Mouse (Mus musculus): ENCODE results near the gene Fbrs. TPM values are rescaled to one million over a fixed set of nuclear protein-coding genes. Genes with fewer than 3 reads are reported as not detected.
"Not testable (repeated sequence)": the region's sequence is repeated elsewhere in the genome, so short reads cannot be mapped to it uniquely, and the experiment has no call there.

Fbrs gene
- polyA plus RNA-seq (2016; fragmentation: Nextera tagmentation; extraction: Ambion mirVana), result 8.6 and 9.0 TPM in 2 replicates

DNA sequence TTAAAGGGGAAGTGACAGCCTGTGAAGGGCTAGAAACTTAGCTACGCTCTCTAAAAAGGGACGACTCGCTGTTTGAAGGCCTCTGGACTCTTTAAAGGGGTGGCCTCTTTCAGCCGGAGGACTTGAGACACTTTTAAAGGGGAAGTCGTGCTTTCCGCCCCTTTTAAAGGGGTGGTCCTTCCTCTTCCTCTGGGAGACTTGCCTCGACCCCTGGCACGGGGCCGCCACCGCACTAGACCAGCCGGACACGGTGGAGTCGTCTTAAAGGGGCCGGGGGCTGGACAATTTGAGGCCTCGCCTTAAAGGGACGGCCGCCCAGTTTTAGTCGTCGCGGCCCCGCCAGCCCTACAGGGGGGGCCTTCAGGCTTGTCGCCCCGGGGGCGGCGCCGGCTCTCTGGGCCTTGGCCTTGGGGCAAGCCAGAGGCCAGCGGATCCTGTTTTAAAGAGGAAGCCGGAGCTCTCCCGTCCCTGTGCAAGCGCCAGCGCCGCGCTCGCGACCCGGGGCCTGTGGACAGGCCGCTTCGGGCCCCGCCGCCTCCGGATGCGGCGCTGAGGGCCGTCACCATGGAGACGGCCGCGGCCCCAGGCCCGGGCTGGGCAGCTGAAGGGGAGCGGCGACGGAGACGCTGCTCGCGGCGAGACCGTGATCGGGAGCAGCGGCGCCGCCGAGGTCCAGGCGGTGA, at the start of gene Fbrs:
Gene Fbrs, plus strand, starts transcription at position 565 of the 683 bp plus-strand sequence.
- WGBS, result under 1% methylated on average over 62 of the region's 62 CpGs
- no peaks in the 10 kb centered on the region for H3K27me3 ChIP-seq (replicated peaks; ENCODE audit: low read depth, poor library complexity, severe bottlenecking)
- H3K4me3 ChIP-seq, result peak within 1 kb of the TSS; percentile 99
- H3K36me3 ChIP-seq (replicated peaks), result peaks cover 72% of the 10 kb centered on the region
- H3K27ac ChIP-seq (replicated peaks), result peak within 1 kb of the TSS; percentile 94
- no peaks in the 10 kb centered on the region for H3K9me3 ChIP-seq
- H3K4me1 ChIP-seq, result peaks cover 34% of the 10 kb centered on the region
- DNase-seq (ENCODE audit: low spot score), result peak; percentile 94

DNA sequence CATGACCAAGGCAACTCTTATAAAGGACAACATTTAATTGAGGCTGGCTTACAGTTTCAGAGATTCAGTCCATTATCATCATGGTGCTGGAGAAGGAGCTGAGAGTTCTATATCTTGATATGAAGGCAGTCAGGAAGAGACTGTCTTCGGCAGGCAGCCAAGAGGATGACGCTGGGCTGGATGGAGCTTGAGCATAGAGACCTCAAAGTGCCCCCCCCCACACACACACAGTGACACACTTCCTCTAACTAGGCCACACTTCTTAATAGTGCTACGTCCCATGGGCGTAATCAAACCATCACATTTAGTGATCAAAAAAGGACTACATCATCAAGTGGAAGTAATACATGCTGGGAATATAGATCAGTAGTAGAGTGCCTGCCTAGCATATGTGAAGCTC, 43.8 kb upstream of the Fbrs start:
- Histone ChIP-seq H3K4me1 (no peaks in the 10 kb centered on the region), H3K27me3 (replicated peaks; ENCODE audit: low read depth, poor library complexity, severe bottlenecking) (no peaks in the 10 kb centered on the region), H3K36me3 (replicated peaks) (peaks cover 3% of the 10 kb centered on the region; the same call in 1 of the 2 replicates), H3K27ac (replicated peaks) (no peak overlapping the region), H3K4me3 (no peak overlapping the region), H3K9me3 (peaks cover 13% of the 10 kb centered on the region)
- whole genome bisulfite sequencing, result 93% methylated on average over 4 of the region's 4 CpGs
- DNase-seq (ENCODE audit: low spot score), result no peak

DNA sequence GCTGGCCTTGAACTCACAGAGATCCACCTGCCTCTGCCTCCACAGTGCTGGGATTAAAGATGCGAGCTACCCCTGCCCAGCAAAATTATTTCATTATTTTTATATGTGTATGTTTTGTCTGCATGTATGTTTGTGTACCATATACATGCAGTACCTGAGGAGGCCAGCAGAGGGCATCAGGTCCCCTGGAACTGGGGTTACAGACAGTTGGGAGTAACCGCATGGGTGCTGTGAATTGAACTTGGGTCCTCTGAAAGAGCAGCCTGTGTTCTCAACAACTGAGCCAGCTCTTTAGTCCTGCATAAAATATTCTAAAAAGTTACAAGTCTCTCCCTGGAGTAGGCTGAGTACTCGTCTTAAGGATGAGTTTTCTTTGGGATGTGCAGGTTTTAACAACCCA, 41.3 kb upstream of the Fbrs start:
- Histone ChIP-seq H3K36me3 (replicated peaks) (peaks cover 22% of the 10 kb centered on the region), H3K4me1 (no peaks in the 10 kb centered on the region), H3K27ac (replicated peaks) (no peak overlapping the region), H3K27me3 (replicated peaks; ENCODE audit: low read depth, poor library complexity, severe bottlenecking) (no peaks in the 10 kb centered on the region), H3K4me3 (no peak overlapping the region), H3K9me3 (peaks cover 13% of the 10 kb centered on the region)
- WGBS, result 83% methylated on average over 3 of the region's 3 CpGs
- peak; percentile 20 for DNase-seq (ENCODE audit: low spot score)

DNA sequence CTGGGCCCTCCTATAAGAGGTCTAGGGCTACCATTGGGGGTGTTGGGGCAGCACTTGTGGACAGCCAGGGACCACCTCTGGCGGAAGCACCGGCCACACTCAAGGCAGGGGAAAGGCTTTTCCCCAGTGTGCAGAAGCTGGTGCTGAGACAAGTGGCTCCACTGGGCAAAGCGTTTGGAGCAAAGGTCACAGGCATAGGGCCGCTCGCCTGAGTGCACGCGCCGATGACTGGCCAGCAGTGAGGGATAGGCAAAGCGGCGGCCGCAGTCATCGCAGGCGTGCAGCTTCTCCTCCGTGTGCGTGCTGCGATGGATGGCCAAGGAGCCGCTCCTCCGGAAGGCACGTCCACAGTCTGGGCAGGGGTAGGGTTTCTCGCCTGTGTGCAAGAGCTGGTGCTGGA, 35.0 kb upstream of the Fbrs start:
- H3K4me3 ChIP-seq, result no peak overlapping the region
- DNase-seq (ENCODE audit: low spot score), result no peak
- H3K27me3 ChIP-seq (replicated peaks; ENCODE audit: low read depth, poor library complexity, severe bottlenecking), result no peaks in the 10 kb centered on the region
- 89% methylated on average over 20 of the region's 20 CpGs for WGBS
- peaks cover 68% of the 10 kb centered on the region for H3K36me3 ChIP-seq (replicated peaks)
- H3K27ac ChIP-seq (replicated peaks), result no peak overlapping the region
- peaks cover 9% of the 10 kb centered on the region for H3K4me1 ChIP-seq
- no peaks in the 10 kb centered on the region; the same call in 1 of the 2 replicates for H3K9me3 ChIP-seq

DNA sequence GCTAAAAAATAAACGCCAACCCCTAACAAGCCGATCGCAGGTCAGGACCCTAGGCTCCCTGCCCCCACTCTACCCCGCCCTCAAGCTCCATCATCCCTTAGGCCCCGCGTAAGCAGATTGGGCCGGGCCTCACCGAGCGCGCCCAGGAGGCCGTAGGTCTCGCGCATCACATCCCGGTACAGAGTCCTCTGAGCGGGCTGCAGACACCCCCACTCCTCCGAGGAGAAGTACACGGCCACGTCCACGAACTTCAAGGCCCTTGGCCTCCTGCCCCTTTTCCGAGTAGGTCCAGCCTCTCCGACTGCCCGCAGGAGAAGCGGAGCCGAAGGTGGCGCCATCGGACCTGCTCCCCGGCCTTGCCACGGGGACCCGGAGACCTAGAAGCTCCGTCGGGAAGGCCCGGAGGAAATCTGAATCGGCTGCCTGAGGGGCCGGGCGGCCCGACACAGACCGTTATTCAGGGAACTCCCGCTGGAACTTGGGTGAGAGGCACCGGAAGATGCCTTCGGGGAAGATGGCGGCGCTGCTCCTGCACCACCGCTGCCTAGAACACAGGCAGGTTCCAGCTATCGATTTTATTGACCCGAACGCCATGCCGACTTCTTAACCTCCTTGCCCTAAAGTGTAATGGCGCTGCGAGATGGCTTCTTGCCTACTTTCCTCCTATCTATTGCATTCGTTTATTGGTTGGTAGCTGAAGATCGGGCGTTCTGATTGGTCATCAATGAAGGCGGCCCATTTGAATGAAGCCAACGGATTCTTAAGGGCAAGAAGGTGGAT, 30.3 kb upstream of the Fbrs start, which contains the start of gene Zfp689:
Gene Zfp689, minus strand, starts transcription at position 638 of the 780 bp plus-strand sequence.
- Histone ChIP-seq H3K9me3 (no peaks in the 10 kb centered on the region), H3K4me3 (peak within 1 kb of the TSS; percentile 93), H3K36me3 (replicated peaks) (peaks cover 75% of the 10 kb centered on the region), H3K27ac (replicated peaks) (peak within 1 kb of the TSS; percentile 99), H3K27me3 (replicated peaks; ENCODE audit: low read depth, poor library complexity, severe bottlenecking) (no peaks in the 10 kb centered on the region), H3K4me1 (peaks cover 45% of the 10 kb centered on the region)
- WGBS, result under 1% methylated on average over 54 of the region's 54 CpGs
- DNase-seq (ENCODE audit: low spot score), result peak; percentile 92

DNA sequence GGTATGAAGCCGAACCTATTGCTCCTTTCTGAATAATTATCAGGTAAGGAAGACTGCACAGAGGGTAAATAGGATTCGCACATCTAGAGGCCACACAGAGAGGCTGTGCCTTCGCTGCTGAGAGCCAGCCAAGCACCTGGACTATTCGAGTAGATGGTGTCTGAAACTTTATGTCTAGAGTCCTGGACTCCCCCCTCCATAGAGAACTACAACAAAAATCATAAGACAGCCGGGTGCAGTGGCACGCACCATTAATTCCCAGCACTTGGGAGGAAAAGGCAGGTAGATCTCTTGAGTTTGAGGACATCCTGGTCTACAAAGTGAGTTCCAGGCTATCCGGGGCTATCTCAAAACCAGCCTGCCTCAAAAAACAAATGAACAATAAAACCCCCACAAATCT, 29.0 kb upstream of the Fbrs start:
- H3K27ac ChIP-seq (replicated peaks), result peak overlapping the region; percentile 99

DNA sequence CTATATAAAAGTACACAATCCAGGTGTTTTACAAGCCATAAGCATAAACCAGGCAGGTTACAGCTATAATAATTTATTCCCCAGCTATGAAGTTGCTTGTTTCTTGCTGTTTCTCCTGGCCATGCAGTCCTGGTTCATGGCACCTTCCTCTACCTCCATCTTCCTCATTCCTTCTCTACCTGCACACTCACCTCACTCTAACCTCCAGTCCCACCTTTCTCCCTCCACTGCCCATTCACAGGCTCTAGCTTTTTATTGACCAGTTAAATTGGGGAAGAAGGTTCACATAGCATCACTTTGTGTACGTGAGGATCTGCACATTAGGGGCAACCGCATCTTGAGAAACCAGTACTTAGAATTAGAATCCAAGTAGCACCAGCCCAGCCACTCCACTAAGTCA, 25.9 kb upstream of the Fbrs start:
- peaks cover 74% of the 10 kb centered on the region for H3K36me3 ChIP-seq (replicated peaks)
- WGBS, result 95% methylated on average over 2 of the region's 2 CpGs
- H3K4me3 ChIP-seq, result peak overlapping the region; percentile 33; the same call in 1 of the 2 replicates
- H3K9me3 ChIP-seq, result peaks cover 9% of the 10 kb centered on the region; the same call in 1 of the 2 replicates
- peaks cover 38% of the 10 kb centered on the region for H3K4me1 ChIP-seq
- no peaks in the 10 kb centered on the region for H3K27me3 ChIP-seq (replicated peaks; ENCODE audit: low read depth, poor library complexity, severe bottlenecking)
- no peak for DNase-seq (ENCODE audit: low spot score)
- no peak overlapping the region for H3K27ac ChIP-seq (replicated peaks)

More for the DNA sequence above, 29.0 kb upstream of the Fbrs start:
- DNase-seq (ENCODE audit: low spot score), result no peak
- Histone ChIP-seq H3K4me1 (peaks cover 45% of the 10 kb centered on the region), H3K9me3 (no peaks in the 10 kb centered on the region), H3K4me3 (peak overlapping the region; percentile 93), H3K36me3 (replicated peaks) (peaks cover 73% of the 10 kb centered on the region), H3K27me3 (replicated peaks; ENCODE audit: low read depth, poor library complexity, severe bottlenecking) (no peaks in the 10 kb centered on the region)
- 89% methylated on average over 7 of the region's 7 CpGs for WGBS

DNA sequence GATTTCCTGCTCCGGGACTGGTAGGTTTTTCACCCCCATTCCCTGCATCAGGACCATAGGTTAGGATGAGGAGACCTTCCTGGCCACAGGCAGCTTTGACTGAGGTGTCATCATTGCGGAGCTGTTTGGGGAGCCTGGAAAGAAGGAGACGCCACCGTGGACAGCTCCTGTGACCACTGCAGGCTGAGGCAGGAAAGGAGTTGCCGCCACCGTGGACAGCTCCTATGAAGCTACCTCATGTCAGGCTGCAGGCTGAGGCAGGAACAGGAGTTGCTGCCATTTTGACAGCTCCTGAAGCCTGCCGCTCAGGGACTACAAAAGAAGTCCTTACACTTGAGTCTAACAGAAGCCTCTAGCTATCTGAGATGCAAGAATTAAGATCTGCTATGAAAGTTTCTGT, 24.1 kb upstream of the Fbrs start:
- Histone ChIP-seq H3K27ac (replicated peaks) (no peak overlapping the region), H3K4me1 (peaks cover 31% of the 10 kb centered on the region), H3K4me3 (no peak overlapping the region), H3K9me3 (peaks cover 9% of the 10 kb centered on the region; the same call in 1 of the 2 replicates), H3K36me3 (replicated peaks) (peaks cover 87% of the 10 kb centered on the region), H3K27me3 (replicated peaks; ENCODE audit: low read depth, poor library complexity, severe bottlenecking) (no peaks in the 10 kb centered on the region)
- no peak for DNase-seq (ENCODE audit: low spot score)
- 89% methylated on average over 7 of the region's 7 CpGs for WGBS

DNA sequence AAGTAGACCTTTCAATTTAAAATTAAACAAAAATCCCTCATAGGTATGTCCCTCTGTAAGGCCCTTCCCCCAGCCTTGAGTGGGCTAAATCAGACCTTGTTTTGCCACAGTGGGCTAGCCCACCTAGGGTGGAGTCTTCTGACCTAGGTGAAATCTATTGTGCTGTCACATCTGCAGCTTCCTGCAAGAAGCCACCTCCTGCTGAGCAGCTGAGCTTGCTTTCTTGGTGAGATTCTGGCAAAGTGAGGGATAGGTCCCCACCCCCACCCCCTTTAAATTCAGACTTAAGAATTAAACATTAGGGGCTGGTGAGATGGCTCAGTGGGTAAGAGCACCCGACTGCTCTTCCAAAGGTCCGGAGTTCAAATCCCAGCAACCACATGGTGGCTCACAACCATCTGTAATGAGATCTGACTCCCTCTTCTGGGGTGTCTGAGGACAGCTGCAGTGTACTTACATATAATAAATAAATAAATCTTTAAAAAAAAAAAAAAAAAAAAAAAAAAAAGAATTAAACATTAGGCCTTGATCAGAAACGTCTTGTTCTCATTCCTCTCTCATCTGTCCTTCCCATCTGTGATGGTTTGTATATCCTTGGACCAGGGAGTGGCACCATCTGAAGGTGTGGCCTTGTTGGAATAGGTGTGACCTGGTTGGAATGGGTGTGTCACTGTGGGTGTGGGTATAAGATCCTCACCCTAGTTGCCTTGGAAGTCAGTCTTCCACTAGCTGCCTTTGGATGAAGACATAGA, 20.5 kb upstream of the Fbrs start:
- H3K4me1 ChIP-seq; H3K27ac ChIP-seq (replicated peaks); H3K4me3 ChIP-seq; H3K27me3 ChIP-seq (replicated peaks; ENCODE audit: low read depth, poor library complexity, severe bottlenecking); H3K9me3 ChIP-seq; DNase-seq (ENCODE audit: low spot score): not testable (repeated sequence)
- H3K36me3 ChIP-seq (replicated peaks), result peaks cover 88% of the 10 kb centered on the region
- WGBS, result 89% methylated on average over 3 of the region's 3 CpGs

DNA sequence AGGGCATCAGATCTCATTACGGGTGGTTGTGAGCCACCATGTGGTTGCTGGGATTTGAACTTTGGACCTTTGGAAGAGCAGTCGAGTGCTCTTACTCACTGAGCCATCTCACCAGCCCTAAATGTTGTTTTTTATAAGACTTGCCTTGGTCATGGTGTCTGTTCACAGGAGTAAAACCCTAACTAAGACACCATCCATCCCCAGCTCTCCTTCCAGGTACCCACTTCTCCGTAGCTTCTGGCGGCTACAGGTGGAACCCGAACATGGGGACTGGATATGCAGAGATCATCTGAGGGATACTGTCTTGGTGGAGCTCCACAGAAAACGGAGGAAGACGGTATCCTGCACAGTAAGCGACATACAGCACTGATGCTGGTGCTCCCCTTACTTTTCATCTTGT, 19.7 kb upstream of the Fbrs start, which contains the start of gene Prr14:
Gene Prr14, plus strand, starts transcription at position 301 of the 400 bp plus-strand sequence.
- DNase-seq (ENCODE audit: low spot score); H3K4me1 ChIP-seq; H3K4me3 ChIP-seq; H3K27me3 ChIP-seq (replicated peaks; ENCODE audit: low read depth, poor library complexity, severe bottlenecking); H3K9me3 ChIP-seq; H3K27ac ChIP-seq (replicated peaks): not testable (repeated sequence)
- H3K36me3 ChIP-seq (replicated peaks), result peaks cover 92% of the 10 kb centered on the region
- WGBS, result 95% methylated on average over 8 of the region's 8 CpGs

DNA sequence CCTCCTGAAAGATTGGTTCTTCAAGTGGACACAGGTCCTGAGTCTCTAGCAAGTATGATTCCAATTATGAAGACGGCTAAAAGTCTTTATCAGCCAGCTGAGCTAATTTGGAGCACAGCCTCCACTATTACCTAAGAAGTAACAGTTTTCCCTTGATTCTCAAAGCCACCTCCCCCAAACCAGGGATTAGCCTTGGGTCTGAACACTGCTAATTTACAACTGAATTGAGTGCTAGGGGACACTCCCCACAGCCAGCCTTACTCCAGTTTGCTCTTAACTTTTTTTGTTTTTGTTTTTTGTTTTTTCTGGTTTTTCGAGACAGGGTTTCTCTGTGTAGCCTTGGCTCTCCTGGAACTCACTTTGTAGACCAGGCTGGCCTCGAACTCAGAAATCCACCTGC, 13.8 kb upstream of the Fbrs start:
- Histone ChIP-seq H3K4me3 (no peak overlapping the region), H3K4me1 (peaks cover 5% of the 10 kb centered on the region; the same call in 1 of the 2 replicates), H3K27me3 (replicated peaks; ENCODE audit: low read depth, poor library complexity, severe bottlenecking) (no peaks in the 10 kb centered on the region), H3K36me3 (replicated peaks) (peaks cover 93% of the 10 kb centered on the region), H3K27ac (replicated peaks) (no peak overlapping the region), H3K9me3 (no peaks in the 10 kb centered on the region)
- DNase-seq (ENCODE audit: low spot score), result no peak
- 91% methylated on average over 3 of the region's 3 CpGs for WGBS

DNA sequence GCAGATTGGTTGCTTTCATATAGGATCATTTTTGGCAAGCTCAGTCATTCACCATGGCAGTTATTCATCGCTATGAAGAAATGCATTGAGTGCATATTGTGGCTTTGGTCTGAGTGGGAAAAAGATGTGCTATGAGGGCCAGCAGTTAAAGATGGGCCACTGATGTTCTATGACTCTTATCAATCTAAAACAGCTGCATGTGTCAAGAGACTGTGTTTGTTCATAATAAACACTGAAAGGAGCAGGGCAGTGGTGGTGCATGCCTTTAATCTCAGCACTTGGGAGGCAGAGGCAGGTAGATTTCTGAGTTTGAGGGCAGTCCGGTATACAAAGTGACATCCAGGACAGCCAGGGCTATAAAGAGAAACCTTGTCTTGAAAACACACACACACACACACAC, 13.3 kb upstream of the Fbrs start:
- 94% methylated on average over 2 of the region's 2 CpGs for WGBS
- not testable (repeated sequence) for H3K27ac ChIP-seq (replicated peaks); H3K4me3 ChIP-seq; DNase-seq (ENCODE audit: low spot score); H3K4me1 ChIP-seq; H3K27me3 ChIP-seq (replicated peaks; ENCODE audit: low read depth, poor library complexity, severe bottlenecking); H3K9me3 ChIP-seq
- H3K36me3 ChIP-seq (replicated peaks), result peaks cover 88% of the 10 kb centered on the region

Data from embryonic facial prominence, embryonic 10.5 days (tissue).